Mouse (Mus musculus) myocyte (in vitro differentiated cells): ENCODE measurements around the gene Sorcs2.

Experiments used
- CEBPB ChIP-seq: IDR thresholded peaks from 2 replicates; pipeline ENCODE4 v1.6.1; 2011; ENCODE audit warnings: mild to moderate bottlenecking, moderate library complexity; ENCODE audit not compliant: poor library complexity, insufficient read depth, severe bottlenecking
- E2F4 ChIP-seq: IDR thresholded peaks from one replicate; pipeline ENCODE4 v1.6.1; 2011; ENCODE audit warnings: mild to moderate bottlenecking, control low read depth, moderate library complexity; ENCODE audit not compliant: insufficient read depth
- MAX ChIP-seq: IDR thresholded peaks from one replicate; pipeline ENCODE4 v1.6.1; 2011; ENCODE audit warnings: low read depth, mild to moderate bottlenecking, control low read depth
- MYOD1 ChIP-seq, 3 experiments: IDR thresholded peaks; one replicate each; pipeline ENCODE4 v1.6.1; 2011; ENCODE audit warnings: control low read depth in 2 of 3, low read depth in 2 of 3, mild to moderate bottlenecking in 2 of 3, moderate library complexity in 1 of 3; ENCODE audit not compliant: insufficient read length in 2 of 3, control insufficient read depth in 1 of 3
- MYOG ChIP-seq, 3 experiments: IDR thresholded peaks; one replicate each; pipeline ENCODE4 v1.6.1; 2011; ENCODE audit warnings: control low read depth in 2 of 3, low read depth in 2 of 3, mild to moderate bottlenecking in 2 of 3; ENCODE audit not compliant: insufficient read length in 2 of 3, control insufficient read depth in 1 of 3, insufficient read depth in 1 of 3
- POLR2A ChIP-seq: IDR thresholded peaks from one replicate; pipeline ENCODE4 v1.6.1; 2011; ENCODE audit warnings: low read depth, mild to moderate bottlenecking, control low read depth, moderate library complexity; ENCODE audit not compliant: insufficient read length
- POLR2AphosphoS2 ChIP-seq: IDR thresholded peaks from one replicate; pipeline ENCODE4 v1.6.1; 2011; ENCODE audit warnings: low read depth, control low read depth; ENCODE audit not compliant: insufficient read length
- REST ChIP-seq: IDR thresholded peaks from one replicate; pipeline ENCODE4 v1.6.1; 2011; ENCODE audit warnings: mild to moderate bottlenecking, control low read depth, moderate library complexity; ENCODE audit not compliant: insufficient read depth, insufficient read length
- SRF ChIP-seq: IDR thresholded peaks from one replicate; pipeline ENCODE4 v1.6.1; 2011; ENCODE audit warnings: low read depth; ENCODE audit not compliant: control insufficient read depth, insufficient read length
- TCF12 ChIP-seq: IDR thresholded peaks from one replicate; pipeline ENCODE4 v1.6.1; 2011; ENCODE audit warnings: mild to moderate bottlenecking, control low read depth; ENCODE audit not compliant: poor library complexity, insufficient read depth, severe bottlenecking
- TCF3 ChIP-seq: IDR thresholded peaks from one replicate; pipeline ENCODE4 v1.6.1; 2011; ENCODE audit warnings: low read depth, control low read depth; ENCODE audit not compliant: insufficient read length
- USF1 ChIP-seq: IDR thresholded peaks from one replicate; pipeline ENCODE4 v1.6.1; 2011; ENCODE audit warnings: low read depth, mild to moderate bottlenecking, control low read depth, moderate library complexity

GRCm38 (mm10) chr5:36043154-36043553 is 354.8 kb downstream of the Sorcs2 start:
- TF ChIP-seq POLR2A = no peak
- TF ChIP-seq MAX = no peak
- no peak for TF ChIP-seq REST
- TF ChIP-seq USF1 = no peak
- no peak for TF ChIP-seq POLR2AphosphoS2
- no peak for TF ChIP-seq E2F4
- TF ChIP-seq TCF3 = peak; percentile 66
- TF ChIP-seq TCF12 = peak; percentile 8
- no peak for TF ChIP-seq CEBPB
- TF ChIP-seq SRF = no peak
- TF ChIP-seq MYOG (IDR thresholded peaks at IDR 0.05; ENCODE audit: control insufficient read depth in 1 of 3, insufficient read depth in 1 of 3, insufficient read length in 2 of 3, low read depth in 2 of 3) = peak in 2 of 3 experiments; percentile 93 to 95
- TF ChIP-seq MYOD1 (IDR thresholded peaks at IDR 0.05; ENCODE audit: control insufficient read depth in 1 of 3, insufficient read length in 2 of 3, low read depth in 2 of 3) = peak in 2 of 3 experiments; percentile 66 to 85
